Mouse (Mus musculus): ENCODE data around the gene Teddm1b. TPM values are rescaled to one million over a fixed set of nuclear protein-coding genes. Genes with fewer than 3 reads are reported as not detected.

The Teddm1b gene
- polyA plus RNA-seq, 1 experiment: not detected

DNA sequence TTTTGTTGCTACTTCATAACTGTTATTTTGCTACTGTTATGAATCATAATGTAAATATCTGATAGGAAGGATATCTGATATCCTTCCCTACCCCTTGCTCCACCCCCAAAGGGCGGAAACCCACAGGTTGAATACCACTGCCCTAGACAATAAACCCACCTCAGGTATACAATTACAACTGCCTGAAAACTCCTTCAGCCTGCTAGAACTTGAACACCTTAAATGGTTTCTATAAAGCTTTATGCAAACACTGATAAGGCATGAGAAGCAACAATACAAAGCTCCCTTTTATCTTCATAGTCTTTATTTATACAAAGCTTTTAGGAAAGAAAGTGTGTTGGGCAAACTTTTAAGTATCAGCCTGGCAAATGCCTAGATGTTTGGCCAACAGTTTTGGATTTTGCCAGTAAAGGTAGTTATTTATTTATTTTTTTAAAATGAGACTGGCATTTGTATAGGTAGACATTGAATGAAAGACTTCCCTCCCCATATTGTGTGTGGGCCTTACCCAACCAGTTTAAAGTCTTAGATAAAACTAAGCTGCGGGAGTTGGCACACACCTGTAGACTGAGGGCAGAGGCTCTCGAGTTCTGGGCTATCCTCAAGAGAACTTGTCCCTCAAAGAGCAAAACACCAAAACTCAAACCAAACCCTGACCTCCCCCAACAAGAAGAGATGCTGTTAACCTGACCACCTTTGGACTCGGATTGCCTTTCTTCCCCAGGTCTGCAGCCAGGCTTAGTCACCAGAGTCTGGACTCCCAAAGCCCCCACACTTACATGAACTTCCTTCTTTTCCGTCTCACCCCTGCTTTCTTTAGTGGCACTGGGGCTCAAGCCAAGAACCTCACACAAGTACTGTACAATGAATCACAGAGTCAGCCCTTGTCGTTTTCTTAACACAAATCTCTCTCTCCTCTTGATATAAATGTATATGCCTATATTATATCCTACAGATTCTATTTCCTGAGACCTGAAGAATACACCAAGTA lies 50.5 kb downstream of the Teddm1b start:
- TF ChIP-seq GATA1 (IDR thresholded peaks at IDR 0.05; ENCODE audit: low read length) (no peak), TAL1 (IDR thresholded peaks at IDR 0.05; ENCODE audit: low read length) (no peak)
- Histone ChIP-seq H3K9me3 (ENCODE audit: control insufficient read depth, low read length) (no peaks in the 10 kb centered on the region; the same call in none of the 2 replicates), H3K4me3 (replicated peaks) (no peak overlapping the region), H3K36me3 (ENCODE audit: control insufficient read depth) (no peaks in the 10 kb centered on the region), H3K27me3 (ENCODE audit: control insufficient read depth) (no peaks in the 10 kb centered on the region), H3K4me1 (ENCODE audit: control insufficient read depth) (no peaks in the 10 kb centered on the region)

Other genes starting within 250 kb of the Teddm1b start
- not detected in 2 replicates for gene Rgs8, start 221.3 kb upstream of the Teddm1b start, polyA plus RNA-seq (2012)
- not detected in 2 replicates for gene Rgs16, start 134.0 kb upstream of the Teddm1b start, polyA plus RNA-seq (2012)
- gene Rnasel, start 124.9 kb upstream of the Teddm1b start, polyA plus RNA-seq (2012): 0.71 and 1.4 TPM in 2 replicates
- gene Rgsl1, start 30.2 kb upstream of the Teddm1b start, polyA plus RNA-seq (2012): not detected in 2 replicates
- not detected in 2 replicates for gene Teddm1a, start 17.4 kb downstream of the Teddm1b start, polyA plus RNA-seq (2012)
- gene Glul, start 25.6 kb downstream of the Teddm1b start, polyA plus RNA-seq (2012): 13.8 and 16.9 TPM in 2 replicates
- gene Teddm2, start 25.9 kb downstream of the Teddm1b start, polyA plus RNA-seq (2012): 0.08 and 0.23 TPM in 2 replicates